Mouse (Mus musculus) stomach, embryonic 14.5 days (tissue): ENCODE measurements around the gene Synpo2l. TPM values are rescaled to one million over a fixed set of nuclear protein-coding genes. Genes with fewer than 3 reads are reported as not detected.

Experiments
- ATAC-seq: fragments of 200-750 bp; cut with Nextera tagmentation; 2 replicates; pipeline ENCODE4 v1.8.0; 2017; ENCODE audit warnings: low read depth, moderate TSS enrichment; ENCODE audit not compliant: insufficient number of reproducible peaks, insufficient read depth, low FRiP score
- H3K27ac ChIP-seq: fragments of 300-500 bp; sonication (generic); 2 replicates; pipeline ENCODE4 v1.5.1; 2014; ENCODE audit warnings: mild to moderate bottlenecking, low read length, moderate library complexity, mixed read lengths
- H3K27me3 ChIP-seq: fragments of 300-500 bp; sonication (generic); 2 replicates; pipeline ENCODE4 v1.6.1; 2014; ENCODE audit warnings: low read length, control low read depth, mixed read lengths; ENCODE audit not compliant: control insufficient read depth, insufficient read depth
- H3K36me3 ChIP-seq: fragments of 300-500 bp; sonication (generic); 2 replicates; pipeline ENCODE4 v1.6.1; 2014; ENCODE audit warnings: mild to moderate bottlenecking, control low read depth, low read length, moderate library complexity, mixed read lengths; ENCODE audit not compliant: control insufficient read depth, insufficient read depth
- H3K4me1 ChIP-seq: fragments of 300-500 bp; sonication (generic); 2 replicates; pipeline ENCODE4 v1.6.1; 2014; ENCODE audit warnings: low read length, control low read depth, mixed read lengths; ENCODE audit not compliant: control insufficient read depth, insufficient read depth
- H3K4me2 ChIP-seq: fragments of 300-500 bp; sonication (generic); replicated peaks from 2 replicates; pipeline ENCODE4 v1.6.1; 2014; ENCODE audit warnings: low read depth, low read length, control low read depth
- H3K4me3 ChIP-seq: fragments of 300-500 bp; sonication (generic); 2 replicates; pipeline ENCODE4 v1.5.1; 2014; ENCODE audit warnings: low read depth, low read length, control low read depth
- H3K9ac ChIP-seq: fragments of 300-500 bp; sonication (generic); replicated peaks from 2 replicates; pipeline ENCODE4 v1.6.1; 2014; ENCODE audit warnings: low read depth, mild to moderate bottlenecking, control low read depth, low read length, moderate library complexity, mixed read lengths
- H3K9me3 ChIP-seq: fragments of 300-500 bp; sonication (generic); 2 replicates; pipeline ENCODE4 v1.6.1; 2016; ENCODE audit warnings: low read depth, low read length, control low read depth; ENCODE audit not compliant: control insufficient read depth
- WGBS: fragments of 180-500 bp; shearing (Covaris S2); extraction: QIAGEN DNeasy Blood & Tissue Kit; methylation state at CpG from one replicate; pipeline ENCODE4 v1.1.7; 2014; 5-methylcytosine and 5-hydroxymethylcytosine counted together
- polyA plus RNA-seq: library from polyadenylated mRNA; unstranded; fragments of >200 nt; fragmentation: Nextera tagmentation; extraction: Ambion mirVana; gene quantifications from 2 replicates; pipeline ENCODE4 v1.2.1, GENCODE M21; 2014

Gene Synpo2l
- polyA plus RNA-seq, 1 experiment from 2014 or later: 0.29 TPM

GRCm38 (mm10) chr14:20635546-20635945 lies 32.6 kb downstream of the Synpo2l start:
- no peaks in the 10 kb centered on the region for H3K9me3 ChIP-seq
- H3K4me1 ChIP-seq: no peaks in the 10 kb centered on the region
- H3K4me2 ChIP-seq: no peak overlapping the region
- no peaks in the 10 kb centered on the region for H3K27me3 ChIP-seq
- no peak overlapping the region for H3K27ac ChIP-seq
- 77% methylated on average over 2 of the region's 2 CpGs for WGBS
- ATAC-seq: 0 out of 2 replicates have a peak, but pooled peaks have one; percentile 43
- H3K36me3 ChIP-seq: no peaks in the 10 kb centered on the region
- no peak overlapping the region for H3K9ac ChIP-seq
- no peak overlapping the region for H3K4me3 ChIP-seq

DNA sequence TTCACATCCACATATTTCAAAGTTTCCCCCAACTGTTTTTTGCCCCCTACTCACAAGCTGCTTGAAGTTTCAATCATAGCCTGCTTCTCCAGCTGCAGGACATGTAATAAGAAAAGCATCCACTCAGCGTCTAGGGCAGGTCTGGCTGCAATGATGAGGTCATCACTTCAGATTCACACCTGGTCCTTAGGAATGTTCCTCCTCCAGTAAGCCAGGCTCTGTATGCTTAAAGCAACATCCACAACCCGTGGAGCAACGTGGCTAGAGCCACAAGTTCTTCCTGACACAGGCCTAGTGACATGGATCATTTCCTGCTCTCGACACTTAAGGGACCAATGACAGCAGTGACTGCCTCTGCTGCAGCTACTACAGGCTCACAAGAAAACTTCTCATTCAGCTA lies 36.9 kb downstream of the Synpo2l start:
- Histone ChIP-seq H3K4me3 (no peak overlapping the region), H3K9ac (no peak overlapping the region), H3K36me3 (no peaks in the 10 kb centered on the region), H3K4me1 (no peaks in the 10 kb centered on the region), H3K9me3 (no peaks in the 10 kb centered on the region), H3K27me3 (no peaks in the 10 kb centered on the region), H3K27ac (no peak overlapping the region), H3K4me2 (no peak overlapping the region)
- 40% methylated on average over 4 of the region's 4 CpGs for WGBS
- no peak for ATAC-seq

DNA sequence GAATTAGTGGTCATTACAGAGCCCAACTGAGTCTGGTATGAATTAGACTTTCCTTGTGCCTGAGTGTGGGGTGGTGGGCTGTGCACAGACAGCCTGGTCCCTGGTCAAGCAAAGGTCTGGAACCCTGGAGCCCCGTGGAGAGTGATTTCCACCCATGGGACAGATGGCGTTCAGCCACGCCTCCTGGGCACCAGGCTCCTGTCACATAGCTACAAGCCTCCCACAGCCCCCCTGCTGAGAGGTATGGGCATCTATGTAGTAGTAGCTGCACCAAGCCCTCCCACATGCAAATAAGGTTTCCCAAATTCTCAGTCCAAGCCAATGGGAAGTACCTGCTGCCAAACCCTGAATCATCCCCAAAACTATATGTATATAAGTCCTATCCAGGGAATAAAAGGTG lies 41.2 kb downstream of the Synpo2l start:
- Histone ChIP-seq H3K4me2 (no peak overlapping the region), H3K4me3 (no peak overlapping the region), H3K9ac (no peak overlapping the region), H3K27me3 (no peaks in the 10 kb centered on the region), H3K27ac (no peak overlapping the region), H3K9me3 (no peaks in the 10 kb centered on the region), H3K4me1 (no peaks in the 10 kb centered on the region), H3K36me3 (no peaks in the 10 kb centered on the region)
- 86% methylated on average over 3 of the region's 3 CpGs for WGBS
- no peak for ATAC-seq

DNA sequence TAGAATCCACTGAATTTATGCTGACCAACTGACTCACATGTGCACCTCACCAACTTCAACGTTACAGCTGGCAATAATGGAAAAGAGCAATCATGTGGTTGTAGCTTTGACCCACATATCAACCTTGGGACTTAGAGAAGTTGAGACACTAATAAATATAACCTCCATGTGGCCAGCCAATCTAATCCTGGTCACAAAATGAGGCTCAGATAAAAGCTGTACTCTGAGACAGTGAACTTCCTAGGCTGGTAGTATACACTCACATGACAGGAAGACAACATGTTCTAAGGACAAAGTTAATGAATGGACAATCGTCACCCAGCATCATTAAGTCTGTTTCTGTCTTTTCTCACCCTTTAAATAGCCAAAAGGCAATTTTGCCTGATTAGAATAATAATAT lies 41.7 kb downstream of the Synpo2l start:
- Histone ChIP-seq H3K4me3 (no peak overlapping the region), H3K4me2 (no peak overlapping the region), H3K27me3 (no peaks in the 10 kb centered on the region), H3K9ac (no peak overlapping the region), H3K27ac (no peak overlapping the region), H3K9me3 (no peaks in the 10 kb centered on the region), H3K36me3 (no peaks in the 10 kb centered on the region), H3K4me1 (no peaks in the 10 kb centered on the region)
- WGBS: 86% methylated on average over 2 of the region's 2 CpGs
- no peak for ATAC-seq

- Histone ChIP-seq H3K27ac (no peak overlapping the region), H3K36me3 (no peaks in the 10 kb centered on the region), H3K9ac (no peak overlapping the region), H3K9me3 (no peaks in the 10 kb centered on the region), H3K4me3 (no peak overlapping the region), H3K27me3 (no peaks in the 10 kb centered on the region), H3K4me1 (no peaks in the 10 kb centered on the region), H3K4me2 (no peak overlapping the region)
- 91% methylated on average over 3 of the region's 3 CpGs for WGBS
- no peak for ATAC-seq
Observed at GRCm38 (mm10) chr14:20622907-20623306, 45.2 kb downstream of the Synpo2l start.

- 73% methylated on average over 2 of the region's 2 CpGs for WGBS
- Histone ChIP-seq H3K9me3 (no peaks in the 10 kb centered on the region), H3K36me3 (no peaks in the 10 kb centered on the region), H3K4me1 (no peaks in the 10 kb centered on the region), H3K27me3 (no peaks in the 10 kb centered on the region), H3K9ac (no peak overlapping the region), H3K27ac (no peak overlapping the region), H3K4me2 (no peak overlapping the region), H3K4me3 (no peak overlapping the region)
- ATAC-seq: no peak
Observed at GRCm38 (mm10) chr14:20622412-20622811, 45.7 kb downstream of the Synpo2l start.

- ATAC-seq: no peak
- H3K4me1 ChIP-seq: no peaks in the 10 kb centered on the region
- H3K27ac ChIP-seq: no peak overlapping the region
- H3K9ac ChIP-seq: no peak overlapping the region
- no peak overlapping the region for H3K4me2 ChIP-seq
- no peaks in the 10 kb centered on the region for H3K27me3 ChIP-seq
- no peaks in the 10 kb centered on the region for H3K36me3 ChIP-seq
- no peak overlapping the region for H3K4me3 ChIP-seq
- H3K9me3 ChIP-seq: no peaks in the 10 kb centered on the region
- 88% methylated on average over 2 of the region's 2 CpGs for WGBS
Observed at GRCm38 (mm10) chr14:20621903-20622302, 46.3 kb downstream of the Synpo2l start.

DNA sequence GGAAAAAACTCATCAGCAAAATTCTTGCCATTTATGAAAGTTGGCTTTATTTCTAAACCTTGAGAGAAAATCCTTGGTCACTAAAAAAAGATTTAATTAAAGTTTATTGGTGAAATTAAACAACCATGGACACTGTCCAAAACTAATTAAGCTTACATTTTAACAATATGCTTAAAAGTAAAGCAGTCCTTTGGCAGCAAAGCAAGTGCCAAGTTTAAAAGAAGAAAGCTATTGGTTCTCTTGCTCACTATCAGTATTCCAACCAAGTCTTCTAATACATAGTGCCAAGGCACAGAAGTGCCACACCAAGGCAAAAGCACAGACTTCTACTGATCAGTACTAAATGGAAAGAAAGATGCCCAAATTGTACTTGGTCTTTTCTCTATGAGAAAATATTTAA lies 49.0 kb downstream of the Synpo2l start:
- Histone ChIP-seq H3K27me3 (no peaks in the 10 kb centered on the region), H3K36me3 (no peaks in the 10 kb centered on the region), H3K9ac (no peak overlapping the region), H3K4me2 (no peak overlapping the region), H3K9me3 (no peaks in the 10 kb centered on the region), H3K4me1 (no peaks in the 10 kb centered on the region), H3K4me3 (no peak overlapping the region), H3K27ac (no peak overlapping the region)
- no peak for ATAC-seq

DNA sequence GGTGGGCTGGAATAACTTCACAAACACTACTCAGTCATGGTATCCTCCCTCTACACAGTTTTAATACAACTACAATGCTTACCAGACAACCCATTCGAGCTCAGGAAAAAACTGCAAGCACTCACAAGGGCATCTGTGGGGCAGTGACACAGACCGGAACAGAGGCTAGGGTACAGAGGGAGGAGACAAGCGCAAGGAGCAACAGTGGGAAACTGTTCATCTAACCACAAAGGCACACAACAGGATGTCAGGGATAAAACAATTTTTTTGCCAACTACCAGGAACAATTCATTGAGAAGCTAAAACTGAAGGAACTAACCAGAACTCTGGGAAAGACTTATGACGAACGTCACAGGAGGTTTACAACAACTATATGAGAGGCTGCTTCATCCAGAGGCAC lies 49.9 kb downstream of the Synpo2l start:
- H3K4me3 ChIP-seq: no peak overlapping the region
- no peaks in the 10 kb centered on the region for H3K36me3 ChIP-seq
- H3K9ac ChIP-seq: no peak overlapping the region
- no peaks in the 10 kb centered on the region for H3K27me3 ChIP-seq
- H3K4me2 ChIP-seq: no peak overlapping the region
- WGBS: 73% methylated on average over 5 of the region's 5 CpGs
- no peak overlapping the region for H3K27ac ChIP-seq
- no peaks in the 10 kb centered on the region for H3K9me3 ChIP-seq
- no peak for ATAC-seq
- no peaks in the 10 kb centered on the region for H3K4me1 ChIP-seq
